Mouse (Mus musculus): ENCODE results near the gene Asap2.

Asap2 gene

GRCm38 (mm10) chr12:21209273-21209672 lies 219.0 kb downstream of the Asap2 start:
- DNase-seq (ENCODE audit: low spot score), result peak; percentile 24

DNA sequence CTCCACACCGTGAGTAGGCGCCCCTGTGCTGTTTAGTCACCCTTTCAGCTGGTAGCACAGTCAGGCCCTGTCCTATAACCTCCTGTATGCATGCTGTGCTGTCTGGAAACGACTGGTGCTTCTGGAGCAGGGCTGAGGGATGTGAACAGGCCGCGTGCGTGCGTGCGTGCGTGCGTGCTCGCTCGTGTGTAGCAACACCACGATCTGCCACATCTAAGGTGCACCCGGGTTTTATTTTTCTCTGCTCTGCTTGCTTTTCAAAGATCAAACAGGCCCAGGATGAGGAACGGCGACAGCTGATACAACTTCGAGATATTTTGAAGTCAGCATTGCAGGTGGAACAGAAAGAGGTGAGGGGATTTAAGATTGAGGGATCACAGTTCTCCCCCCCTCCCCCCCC lies 222.6 kb downstream of the Asap2 start:
- DNase-seq (ENCODE audit: low spot score), result no peak

DNA sequence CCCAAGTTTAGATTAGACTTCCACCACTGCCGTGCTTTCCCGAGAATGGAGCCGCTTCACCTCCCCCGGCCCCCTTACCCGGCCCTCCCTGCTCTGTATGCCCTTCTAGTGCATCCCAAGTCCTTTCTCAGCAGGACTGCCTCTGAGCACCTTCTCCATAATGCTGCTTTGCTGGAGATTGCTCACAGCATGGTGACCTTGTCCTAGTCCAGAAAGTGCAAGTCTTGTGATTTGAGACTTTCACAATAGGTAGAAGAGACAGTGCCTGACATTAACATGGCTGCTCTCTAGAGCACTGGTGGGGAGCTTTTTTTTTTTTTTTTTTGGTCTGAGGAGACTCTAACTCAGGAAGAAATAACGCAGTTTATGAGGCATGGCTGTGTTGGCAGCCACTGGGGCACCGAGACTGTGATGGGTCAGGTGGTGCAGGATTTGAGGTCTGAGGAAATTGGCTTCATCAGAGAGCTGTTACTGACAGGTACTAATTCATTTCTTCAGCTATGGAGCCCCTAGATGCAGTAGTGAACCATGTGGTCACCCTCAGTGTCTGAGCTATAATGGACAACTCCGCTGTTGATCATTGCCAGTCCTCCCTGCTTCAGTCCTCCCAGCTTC lies 224.4 kb downstream of the Asap2 start:
- no peak for DNase-seq (ENCODE audit: low spot score)

GRCm38 (mm10) chr12:21217776-21218444 lies 227.7 kb downstream of the Asap2 start:
- DNase-seq (ENCODE audit: low spot score), result no peak

DNA sequence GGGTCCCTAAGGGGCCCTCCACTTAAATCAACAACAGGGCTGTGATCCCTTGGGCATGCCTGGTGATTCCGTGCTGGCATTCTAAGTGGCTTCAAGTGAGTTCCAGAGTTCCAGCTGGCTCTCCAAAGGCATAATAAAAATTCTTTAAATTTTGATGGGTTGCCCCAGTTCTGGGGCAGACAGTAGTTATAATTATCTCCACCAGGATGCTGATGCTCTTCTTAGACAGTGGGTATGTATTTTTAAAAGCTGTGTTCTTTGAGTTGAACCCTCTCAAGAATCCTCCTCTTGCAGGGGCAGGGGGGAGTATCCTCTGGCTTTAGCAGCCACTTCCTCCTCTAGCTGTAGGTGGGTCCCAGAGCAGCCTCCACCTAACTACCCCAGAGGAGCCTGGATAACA lies 230.3 kb downstream of the Asap2 start:
- no peak for DNase-seq (ENCODE audit: low spot score)

- DNase-seq (ENCODE audit: low spot score), result no peak
Observed at GRCm38 (mm10) chr12:21223923-21224322, 233.7 kb downstream of the Asap2 start.

- no peak for DNase-seq (ENCODE audit: low spot score)
Observed at GRCm38 (mm10) chr12:21225358-21225757, 235.1 kb downstream of the Asap2 start.

DNA sequence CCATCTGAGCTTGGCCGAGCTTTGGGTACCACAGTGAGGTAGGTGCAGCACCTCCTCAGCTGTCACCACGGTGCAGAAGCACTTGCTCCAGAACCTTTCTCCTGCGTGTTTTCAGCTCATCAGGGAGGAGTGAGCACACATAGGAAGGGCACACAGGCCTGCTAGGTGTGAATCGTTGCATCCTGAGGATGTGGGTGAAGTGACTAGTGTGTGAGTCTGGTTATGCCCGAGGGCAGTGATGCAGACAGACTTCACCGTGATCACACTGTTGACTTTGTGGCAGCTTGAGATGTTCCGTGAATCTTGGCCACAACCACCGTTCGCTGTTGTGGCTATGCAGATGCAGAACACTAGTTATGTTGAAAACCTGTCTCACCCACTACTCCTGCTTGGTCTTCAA lies 236.1 kb downstream of the Asap2 start:
- no peak for DNase-seq (ENCODE audit: low spot score)

DNA sequence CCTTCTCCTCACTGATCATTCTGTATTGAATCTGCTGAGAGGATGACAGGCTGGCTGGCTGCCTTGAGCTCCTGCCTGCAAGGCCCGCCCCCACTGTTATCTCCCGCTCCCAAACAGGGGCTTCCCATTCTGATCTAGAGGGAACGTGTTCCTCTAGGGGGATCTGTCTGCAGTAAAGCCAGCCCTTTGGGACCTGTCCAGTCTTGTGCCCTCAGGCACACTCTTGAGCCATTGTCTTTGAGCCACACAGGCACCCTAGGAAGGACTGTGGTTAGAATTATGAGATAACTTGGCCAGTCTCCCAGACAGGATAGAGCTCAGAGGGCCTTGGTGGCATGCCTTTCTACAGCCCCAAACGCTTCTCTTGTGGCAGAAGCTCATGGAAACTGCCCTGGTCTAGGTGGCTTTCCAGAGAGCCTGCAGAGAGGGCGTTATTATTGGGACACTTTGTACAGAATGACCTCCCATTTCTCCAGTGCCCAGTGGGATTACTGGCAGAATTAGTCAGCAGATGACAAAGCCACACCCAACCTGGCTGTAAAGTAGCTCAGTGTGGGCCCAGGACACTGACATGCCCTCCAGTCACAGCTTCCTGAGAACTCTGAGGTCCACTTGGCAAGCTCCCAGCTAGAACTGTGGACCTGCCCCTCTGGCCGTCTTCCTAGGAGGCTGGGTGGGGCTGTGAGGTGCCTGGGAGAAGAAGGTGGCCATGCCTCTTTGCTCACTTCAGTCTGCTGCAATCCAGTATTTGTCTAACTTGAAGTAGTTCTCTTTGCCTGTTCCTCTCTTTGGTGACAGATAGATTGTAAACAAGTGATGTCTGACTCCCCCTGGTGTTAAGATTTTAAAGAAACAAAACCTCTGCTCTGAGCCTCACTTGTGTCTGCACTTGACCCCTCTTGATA lies 237.1 kb downstream of the Asap2 start:
- DNase-seq (ENCODE audit: low spot score), result peak; percentile 67

DNA sequence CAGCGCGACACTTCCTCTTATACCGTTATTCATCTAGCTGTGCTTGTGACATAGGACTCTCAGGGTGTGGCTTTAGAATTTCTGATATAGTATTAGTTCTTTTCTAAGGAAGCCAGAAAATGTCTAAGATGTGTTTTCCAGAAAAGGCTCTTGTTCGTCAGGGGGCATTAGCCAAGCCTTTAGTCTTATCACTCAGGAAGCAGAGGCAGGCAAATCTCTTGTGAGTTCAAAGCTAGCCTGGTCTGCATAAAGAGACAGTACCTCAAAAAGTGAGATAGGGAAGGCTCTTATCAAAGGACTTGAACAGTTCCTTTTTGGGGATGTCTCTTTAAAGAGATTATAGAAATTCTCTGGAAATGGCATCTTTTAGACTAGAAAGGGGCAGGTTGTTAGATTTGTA lies 238.4 kb downstream of the Asap2 start:
- DNase-seq (ENCODE audit: low spot score), result no peak

DNA sequence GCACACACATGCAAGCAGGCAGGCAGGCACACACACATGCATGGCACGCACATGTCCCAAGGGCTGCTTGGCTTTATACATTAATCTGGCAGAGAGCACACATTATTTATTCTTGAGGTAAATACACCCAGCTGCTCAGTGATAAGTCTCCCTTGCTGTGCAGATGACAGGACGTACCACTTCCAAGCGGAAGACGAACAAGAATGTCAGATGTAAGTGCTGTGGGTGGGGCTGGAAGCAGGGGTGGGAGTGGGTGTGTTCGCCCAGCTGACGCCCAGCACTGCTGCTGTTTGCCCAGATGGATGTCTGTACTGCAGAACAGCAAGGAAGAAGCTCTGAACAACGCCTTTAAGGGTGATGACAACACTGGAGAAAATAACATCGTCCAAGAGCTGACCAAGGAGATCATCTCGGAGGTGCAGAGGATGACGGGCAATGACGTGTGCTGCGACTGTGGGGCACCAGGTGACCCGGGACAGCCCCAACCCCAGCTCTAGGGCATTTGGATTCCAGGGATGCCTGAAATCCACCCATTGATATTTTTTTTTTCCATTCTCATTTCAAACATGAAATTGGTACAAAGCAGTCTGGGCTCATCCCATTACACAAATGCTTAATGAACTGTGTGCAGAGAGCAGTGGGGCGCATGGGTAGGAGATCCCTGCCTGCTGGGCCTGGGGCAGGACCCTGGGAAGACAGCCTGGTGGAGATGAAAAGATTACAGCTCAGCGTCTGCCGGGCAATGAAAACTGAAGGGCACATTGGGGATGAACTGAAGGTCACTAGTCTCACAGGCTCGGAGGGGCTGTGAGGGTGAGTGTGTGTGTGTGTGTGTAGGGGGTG lies 239.0 kb downstream of the Asap2 start:
- DNase-seq (ENCODE audit: low spot score), result no peak

GRCm38 (mm10) chr12:21233727-21234126 lies 243.5 kb downstream of the Asap2 start:
- no peak for DNase-seq (ENCODE audit: low spot score)

- no peak for DNase-seq (ENCODE audit: low spot score)
Observed at GRCm38 (mm10) chr12:21234560-21234959, 244.3 kb downstream of the Asap2 start.

DNA sequence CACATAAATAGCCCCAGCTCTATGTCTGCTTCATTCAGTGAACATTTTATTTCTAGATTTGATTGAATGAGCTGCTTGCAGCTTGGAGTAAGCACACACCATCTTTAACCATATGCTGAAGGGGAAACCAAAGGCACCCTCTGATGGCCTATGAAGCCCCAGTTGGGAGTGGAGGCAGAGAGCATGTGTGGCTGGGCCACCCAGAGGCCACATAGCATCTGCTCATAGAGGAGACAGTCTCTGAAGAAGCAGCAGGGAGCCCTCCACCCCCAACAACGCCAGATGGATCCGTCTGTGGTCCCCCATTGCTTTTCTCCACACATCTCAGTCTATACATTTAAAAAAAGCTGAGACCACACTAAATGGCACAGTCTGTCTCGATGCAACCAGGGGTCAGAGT lies 251.7 kb downstream of the Asap2 start:
- DNase-seq (ENCODE audit: low spot score), result no peak

- no peak for DNase-seq (ENCODE audit: low spot score)
Observed at GRCm38 (mm10) chr12:21244375-21244960, 254.2 kb downstream of the Asap2 start.

DNA sequence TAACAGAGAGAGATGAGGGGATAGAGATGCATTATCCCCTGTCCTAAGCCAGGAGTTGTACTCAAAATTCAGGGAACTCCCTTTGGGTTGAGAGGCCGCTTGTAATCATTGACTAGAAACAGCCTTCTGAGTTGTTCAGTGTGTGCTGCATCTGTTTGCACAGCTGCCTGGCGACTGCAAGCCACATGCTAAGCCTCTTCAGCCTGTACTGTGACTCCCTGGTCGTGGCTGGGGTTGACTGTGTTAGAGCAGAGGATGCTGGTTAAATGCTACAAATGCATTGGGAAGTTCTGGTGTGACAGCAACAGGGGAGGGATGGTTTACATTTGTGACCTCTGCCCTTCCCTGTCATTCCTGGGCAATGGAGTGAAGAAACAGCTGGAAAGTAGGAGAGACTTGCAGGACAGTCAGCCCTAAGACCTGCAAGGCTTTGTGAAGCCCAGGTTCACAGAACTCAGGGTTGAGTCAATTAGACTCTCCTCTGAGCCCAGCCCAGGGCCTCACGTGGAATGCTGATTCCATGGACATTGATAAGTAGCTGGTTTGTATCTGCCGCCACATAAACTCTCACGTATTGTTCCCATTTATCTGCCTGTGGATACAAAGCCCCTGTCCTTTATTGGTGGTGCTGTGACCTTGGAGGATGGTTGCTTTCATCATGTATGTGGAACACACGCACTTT lies 257.6 kb downstream of the Asap2 start:
- DNase-seq (ENCODE audit: low spot score), result no peak

DNA sequence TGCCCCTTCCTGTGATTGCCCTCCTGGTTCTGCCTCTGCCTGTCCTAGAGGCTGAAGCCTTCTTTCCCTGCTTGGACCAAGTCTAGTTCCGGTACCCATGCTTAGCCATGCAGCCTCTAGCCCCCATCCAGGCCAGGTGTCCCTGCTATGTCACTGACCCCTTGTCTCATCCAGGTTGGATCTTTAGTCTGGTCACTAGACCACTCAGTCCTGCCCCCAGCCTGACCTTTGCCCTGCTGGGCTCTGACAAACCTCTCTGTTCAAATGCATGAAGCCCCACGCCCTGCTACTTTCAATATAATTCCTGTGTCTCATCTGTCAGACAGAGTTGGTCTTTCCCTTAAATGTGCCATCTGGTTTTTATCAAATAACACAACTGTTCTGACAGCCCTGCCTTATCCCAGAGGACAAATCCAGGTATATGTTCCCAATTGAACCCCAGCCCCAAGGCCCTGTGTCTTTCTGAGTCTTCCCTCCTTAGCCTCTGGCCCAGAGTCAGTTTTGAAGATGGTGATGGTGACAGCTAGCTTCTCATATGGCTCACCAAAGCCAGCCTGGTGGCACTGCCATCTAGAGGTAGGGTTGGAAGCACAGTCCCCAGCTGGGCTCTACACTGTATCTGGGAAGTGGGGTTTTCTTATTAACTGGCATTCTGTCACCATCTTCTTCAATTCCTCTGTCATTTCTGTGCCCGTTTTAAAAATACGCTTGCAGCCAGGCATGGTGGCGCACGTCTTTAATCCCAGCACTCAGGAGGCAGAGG lies 270.4 kb downstream of the Asap2 start:
- no peak for DNase-seq (ENCODE audit: low spot score)

- no peak for DNase-seq (ENCODE audit: low spot score)
Observed at GRCm38 (mm10) chr12:21261521-21261920, 271.3 kb downstream of the Asap2 start.

DNA sequence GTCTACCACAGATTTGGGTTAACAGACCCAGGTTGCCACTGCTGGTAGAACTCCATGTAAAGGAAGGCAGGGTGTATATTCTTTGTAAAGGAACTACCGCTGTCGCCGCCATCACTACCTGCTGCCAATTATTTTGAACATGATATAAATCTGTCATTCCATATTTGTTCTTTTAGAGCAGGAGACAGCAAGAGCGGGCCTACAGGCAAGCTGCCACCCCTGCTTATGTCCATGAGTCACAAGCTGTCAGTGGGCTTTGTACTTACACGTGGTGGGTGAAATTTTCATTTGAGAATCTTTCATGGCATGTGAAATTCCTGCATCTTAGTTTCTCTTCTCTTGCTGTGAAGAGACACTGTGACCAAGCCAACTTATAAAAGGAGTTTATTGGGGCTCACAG lies 273.0 kb downstream of the Asap2 start:
- DNase-seq (ENCODE audit: low spot score), result no peak

- no peak for DNase-seq (ENCODE audit: low spot score)
Observed at GRCm38 (mm10) chr12:21264241-21264640, 274.0 kb downstream of the Asap2 start.
